Mouse (Mus musculus): ENCODE results near the gene Cd19.

Gene Cd19

DNA sequence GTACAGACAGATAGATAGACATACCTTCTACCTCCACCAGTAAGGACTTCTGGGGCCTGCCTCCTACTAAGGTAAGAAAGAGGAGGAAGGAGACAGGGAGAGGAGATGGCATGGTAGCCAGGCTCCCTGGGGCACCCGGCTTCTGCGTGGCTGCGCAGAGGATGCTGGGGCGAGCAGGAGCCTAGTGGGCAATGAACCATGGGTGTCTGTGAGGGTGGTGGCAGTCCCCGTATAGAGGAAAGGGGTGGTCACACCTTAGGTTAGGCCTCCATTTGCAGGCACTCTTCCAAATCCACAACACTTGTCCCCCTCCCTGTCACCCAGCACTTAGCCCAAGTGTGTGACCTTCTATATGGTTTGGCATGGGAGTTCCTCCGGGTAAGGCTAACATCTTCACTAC is at the start of gene Cd19:
Gene Cd19 (minus strand): TSS at position 165 of the 400 bp plus-strand sequence.
- peak; percentile 73 to 75 for DNase-seq

DNA sequence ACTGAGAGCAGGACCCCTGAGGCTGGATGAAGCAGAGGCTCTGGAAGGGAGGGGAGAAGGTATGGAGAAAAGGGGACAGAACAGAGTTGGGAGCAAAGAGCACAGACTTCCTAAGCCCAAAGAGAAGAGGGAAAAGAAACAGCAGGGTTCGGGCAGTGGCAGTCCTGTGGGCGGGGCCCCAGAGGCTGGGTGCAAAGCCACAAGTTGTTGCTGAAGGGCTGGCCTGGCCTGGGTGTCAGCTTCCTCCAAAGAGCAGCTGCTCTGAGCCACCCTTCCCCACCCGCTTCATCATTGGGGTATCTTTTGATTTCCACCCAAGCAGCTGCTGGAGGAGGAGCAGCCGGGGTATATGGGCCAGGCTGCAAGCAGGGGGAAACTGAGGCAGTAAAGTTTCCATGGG is 49.4 kb upstream of the Cd19 start:
- no peak for DNase-seq

DNA sequence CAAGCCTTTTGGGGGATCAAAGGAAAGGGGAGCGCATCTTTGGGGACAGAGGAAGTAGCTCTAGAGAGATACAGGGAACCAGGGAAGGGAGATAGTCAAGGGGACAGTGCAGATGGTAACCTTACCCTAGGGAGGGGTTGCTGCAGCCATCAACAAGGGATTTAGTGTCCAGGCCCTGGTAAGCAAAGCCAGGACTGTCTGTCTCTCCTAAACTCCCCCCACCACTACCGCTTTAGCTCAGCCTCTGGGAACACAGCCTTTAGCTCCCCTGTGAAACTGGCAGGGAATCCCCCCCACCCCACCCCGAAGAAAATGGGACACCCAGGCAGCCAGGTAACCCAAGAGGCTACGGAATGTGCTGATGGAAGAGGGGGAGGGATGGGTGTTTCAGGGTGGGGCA is 48.9 kb upstream of the Cd19 start:
- DNase-seq = no peak

- no peak for DNase-seq
These were observed 48.3 kb upstream of the Cd19 start, which contains the start of gene Atp2a1 for GRCm38 (mm10) chr7:126463004-126463403. Gene Atp2a1, minus strand, starts transcription at chr7:126463108.

- DNase-seq = no peak
These were observed 46.9 kb upstream of the Cd19 start for GRCm38 (mm10) chr7:126461626-126462025.

DNA sequence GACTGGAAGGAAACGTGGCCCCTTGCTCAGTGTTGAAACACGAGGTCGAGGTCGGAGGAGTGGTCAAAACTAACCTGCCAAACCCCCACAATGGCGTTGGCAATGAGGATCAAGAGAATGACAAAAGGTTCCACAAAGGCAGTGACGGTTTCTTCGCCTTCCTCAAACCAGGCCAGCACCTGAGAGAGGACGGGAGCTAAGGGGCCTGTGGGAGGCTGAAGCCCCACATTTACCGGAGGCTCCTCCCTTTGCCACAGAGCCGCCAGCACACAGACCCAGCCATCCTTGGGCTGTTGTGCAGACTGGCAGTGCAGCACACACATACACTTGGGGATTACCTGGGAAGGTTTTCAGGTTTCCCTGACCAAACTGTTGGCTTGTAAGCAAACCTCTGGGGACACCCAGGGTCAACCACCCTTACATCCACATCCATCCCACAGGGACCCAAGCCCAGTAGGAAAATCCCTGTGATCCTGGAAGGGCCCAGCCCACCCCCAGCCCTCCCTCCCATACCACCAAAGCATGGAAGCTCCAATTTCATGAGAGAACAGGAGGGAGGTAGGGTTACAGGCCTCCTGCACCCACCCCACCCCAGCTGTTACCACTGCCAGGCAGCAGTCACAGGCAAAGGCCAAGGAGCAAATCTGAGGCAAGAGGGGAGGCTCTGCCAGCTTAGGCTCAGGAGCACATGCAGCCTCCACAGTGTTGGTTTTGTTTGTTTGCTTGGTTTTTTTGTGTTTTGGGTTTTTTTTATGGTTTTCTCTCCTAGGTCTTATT is 46.1 kb upstream of the Cd19 start:
- no peak for DNase-seq

DNA sequence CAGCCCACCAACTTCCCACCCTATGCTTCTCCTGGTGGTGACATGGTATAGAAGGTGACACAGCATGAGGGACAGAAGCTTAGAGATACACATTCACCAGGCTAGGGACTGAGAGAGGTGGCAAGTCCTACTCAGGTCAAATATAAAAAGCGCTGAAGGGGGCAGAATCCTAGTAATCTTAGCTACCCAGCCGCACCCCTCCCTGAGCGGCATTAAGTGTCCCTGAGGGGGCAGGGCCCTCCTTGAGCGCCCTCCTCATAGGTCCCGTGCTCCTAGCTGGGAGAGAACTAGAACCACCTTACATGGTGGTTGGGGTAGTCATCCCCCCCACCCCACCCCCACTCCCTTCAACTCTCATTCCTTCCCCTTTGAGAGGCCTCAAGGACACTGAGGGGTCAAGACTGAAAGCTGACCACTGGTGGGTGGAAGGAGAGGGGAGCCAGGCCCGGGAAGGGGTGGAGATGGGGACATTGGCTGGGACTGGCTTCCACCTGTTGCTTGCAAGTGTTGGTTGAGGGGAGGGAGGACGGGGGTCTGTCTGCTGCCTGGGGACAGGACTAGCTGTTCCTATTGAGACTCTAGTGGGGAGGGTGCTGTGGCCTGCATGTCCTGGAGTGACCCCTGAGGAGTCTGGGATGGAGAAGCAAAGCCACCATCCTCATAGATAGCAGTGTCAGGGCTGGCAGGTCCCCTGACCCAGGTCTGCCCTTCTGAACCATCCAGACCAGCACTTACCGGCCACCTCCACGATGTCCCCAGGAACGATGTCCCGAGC is 44.3 kb upstream of the Cd19 start:
- no peak for DNase-seq

- DNase-seq = no peak
These were observed 43.5 kb upstream of the Cd19 start for GRCm38 (mm10) chr7:126458225-126458624.

DNA sequence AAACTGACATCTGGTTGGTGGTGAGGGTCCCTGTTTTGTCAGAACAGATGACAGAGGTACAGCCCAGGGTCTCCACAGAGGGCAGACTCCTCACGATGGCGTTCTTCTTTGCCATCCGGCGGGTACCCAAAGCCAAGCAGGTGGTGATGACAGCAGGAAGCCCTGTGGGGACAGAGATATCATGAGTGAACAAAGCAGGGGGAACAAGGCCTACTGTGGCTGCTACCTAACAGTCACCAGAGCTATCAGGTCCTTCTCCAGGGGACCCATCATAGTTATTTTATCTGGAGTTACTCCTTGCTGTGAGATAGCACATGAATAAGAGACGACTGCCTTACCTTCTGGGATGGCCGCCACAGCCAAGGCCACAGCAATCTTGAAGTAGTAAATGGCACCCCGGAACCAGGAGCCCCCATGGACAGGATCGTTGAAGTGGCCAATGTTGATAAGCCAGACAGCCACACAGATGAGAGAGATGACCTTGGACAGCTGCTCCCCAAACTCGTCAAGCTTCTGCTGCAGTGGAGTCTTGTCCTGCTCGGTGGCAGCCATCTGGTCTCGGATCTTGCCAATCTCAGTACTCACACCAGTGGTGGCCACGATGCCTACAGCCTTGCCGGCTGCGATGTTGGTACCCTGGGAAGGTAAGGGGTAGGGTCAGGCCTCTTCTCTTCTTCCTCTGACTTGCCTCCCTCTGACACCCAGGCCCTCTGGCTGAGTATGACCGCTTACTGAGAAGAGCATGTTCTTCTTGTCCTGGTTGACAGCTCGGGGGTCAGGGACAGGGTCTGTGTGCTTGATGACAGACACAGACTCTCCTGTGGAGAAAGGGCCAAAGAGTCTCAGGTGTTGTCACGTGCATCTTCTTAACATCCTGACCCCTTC is 41.9 kb upstream of the Cd19 start:
- no peak for DNase-seq

DNA sequence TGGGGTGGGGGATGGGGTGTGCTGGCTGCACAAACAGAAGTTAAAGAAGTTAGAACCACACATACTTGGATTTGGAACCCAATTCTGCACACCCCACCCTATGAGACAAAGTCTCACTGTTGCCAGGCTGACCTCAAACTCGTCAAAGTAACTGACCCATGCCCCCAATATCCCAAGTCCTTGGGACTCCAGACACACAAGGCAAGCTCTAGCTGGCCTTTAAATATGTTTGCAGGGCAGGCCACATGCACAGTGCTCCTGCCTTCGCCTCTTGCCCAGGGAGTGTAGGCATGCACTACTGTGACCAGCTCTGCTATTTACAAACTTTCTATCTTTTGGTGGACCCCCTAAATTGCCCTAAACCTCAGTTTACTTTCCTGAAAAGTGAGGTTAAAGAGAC is 40.6 kb upstream of the Cd19 start:
- DNase-seq = no peak

- no peak for DNase-seq
These were observed 39.2 kb upstream of the Cd19 start for GRCm38 (mm10) chr7:126453861-126454260.

DNA sequence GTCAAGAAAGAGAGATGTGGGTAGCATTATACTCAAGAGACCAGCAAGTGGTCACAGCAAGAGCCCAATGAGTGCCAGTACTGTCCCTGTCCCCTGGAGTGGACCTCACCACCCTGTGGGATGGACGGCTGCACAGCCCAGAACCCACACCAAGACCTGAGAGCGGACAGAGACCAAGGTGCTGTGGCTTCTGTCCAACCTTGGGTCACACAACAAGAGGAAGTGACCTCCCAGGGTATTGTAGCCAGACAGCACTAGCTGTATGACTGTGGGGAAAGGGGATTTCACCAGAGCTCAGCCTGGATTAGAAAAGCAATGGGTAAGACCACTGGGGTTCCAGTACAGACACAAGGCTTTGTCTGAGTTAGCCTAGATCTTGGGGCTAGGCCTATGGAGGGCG is 37.6 kb upstream of the Cd19 start:
- no peak for DNase-seq

- no peak for DNase-seq
These were observed 36.0 kb upstream of the Cd19 start for GRCm38 (mm10) chr7:126450641-126451040.

DNA sequence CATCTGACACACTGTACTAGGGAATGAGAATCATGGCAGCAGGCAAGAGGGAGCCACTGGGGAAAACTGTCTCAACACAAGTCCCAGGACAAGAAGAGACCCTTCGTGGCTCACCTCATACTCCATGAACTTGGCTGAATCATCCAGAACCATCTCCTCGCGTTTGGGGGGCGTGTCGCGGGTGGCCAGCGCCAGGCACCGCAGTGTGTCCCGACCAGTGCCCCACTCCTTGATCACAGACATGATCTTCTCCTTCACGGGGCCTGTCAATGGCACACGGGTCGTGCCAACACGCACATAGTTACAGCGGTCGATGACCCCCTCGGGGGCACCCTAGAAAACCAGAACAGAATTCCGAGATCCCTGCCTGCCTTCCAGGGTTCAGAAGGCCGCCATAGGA is 35.3 kb upstream of the Cd19 start:
- no peak for DNase-seq

DNA sequence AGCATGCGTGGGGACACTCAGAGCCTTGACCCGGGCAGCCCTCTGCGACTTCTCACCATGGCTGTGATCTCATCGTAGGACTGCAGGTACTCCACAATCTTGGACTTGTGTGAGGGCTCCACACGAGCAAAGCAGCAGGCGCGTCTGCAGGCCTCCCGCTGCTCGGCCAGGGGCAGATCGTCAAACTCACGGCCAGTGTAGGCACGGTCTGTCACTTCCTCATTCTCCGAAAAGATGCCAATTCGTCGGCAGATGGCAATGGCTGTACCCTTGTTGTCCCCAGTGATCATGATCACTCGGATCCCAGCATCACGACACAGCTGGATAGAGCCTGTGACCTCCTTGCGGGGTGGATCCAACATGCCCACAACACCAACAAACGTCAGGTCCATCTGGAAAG is 33.8 kb upstream of the Cd19 start:
- DNase-seq = no peak

DNA sequence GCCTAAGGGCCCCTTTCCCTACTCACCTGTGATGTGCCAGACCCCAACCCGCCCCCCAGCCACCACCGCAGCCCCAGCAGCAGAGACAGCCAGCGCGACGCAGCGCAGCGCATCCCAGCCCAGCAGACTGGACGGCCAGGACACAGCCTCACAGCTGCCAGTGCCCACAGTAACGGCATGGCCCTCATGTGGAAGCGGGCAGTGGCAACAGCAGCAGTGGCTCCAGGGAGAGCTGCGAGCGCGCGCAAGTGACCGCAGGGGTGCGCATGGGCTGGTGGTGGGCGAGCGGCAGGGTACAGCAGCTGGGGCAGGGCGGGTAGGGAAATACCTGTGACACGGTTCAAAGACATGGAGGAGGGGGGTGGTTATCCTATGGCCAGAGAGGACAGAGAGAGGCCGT is 31.5 kb upstream of the Cd19 start:
- DNase-seq = no peak

DNA sequence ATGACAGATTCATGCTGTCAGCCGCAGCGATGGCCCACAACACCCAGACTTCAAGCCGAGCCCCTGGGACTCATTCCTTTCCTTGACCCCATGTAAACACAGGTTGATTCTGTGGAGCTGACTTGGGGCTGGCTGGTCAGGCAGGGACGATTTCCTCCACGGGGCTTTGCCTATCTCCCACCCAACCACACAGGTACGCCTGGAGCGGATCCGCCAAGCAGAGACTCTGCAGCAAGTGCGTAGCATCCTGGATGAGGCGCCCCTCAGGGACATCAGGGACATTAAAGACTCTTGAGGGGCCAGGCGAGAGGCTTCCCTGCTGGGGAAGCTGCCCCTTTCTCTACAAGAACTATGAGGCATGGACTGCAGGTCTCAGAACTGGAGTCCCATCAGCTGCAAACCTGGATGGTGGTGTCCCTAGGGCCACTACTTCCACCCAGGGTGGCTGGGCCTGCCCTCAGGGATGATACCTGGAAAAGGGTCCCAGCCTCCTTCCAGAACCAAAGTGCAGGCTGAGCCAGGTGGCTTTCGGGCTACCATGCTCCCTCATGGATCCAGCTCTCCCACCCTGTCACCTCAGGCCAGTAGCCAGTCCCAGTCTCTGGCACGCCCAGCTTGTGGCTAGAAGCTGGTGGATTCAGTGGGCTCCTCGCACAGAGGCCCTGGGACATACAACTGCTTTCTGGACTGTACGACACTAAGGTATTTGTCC is 30.6 kb upstream of the Cd19 start:
- DNase-seq = no peak

DNA sequence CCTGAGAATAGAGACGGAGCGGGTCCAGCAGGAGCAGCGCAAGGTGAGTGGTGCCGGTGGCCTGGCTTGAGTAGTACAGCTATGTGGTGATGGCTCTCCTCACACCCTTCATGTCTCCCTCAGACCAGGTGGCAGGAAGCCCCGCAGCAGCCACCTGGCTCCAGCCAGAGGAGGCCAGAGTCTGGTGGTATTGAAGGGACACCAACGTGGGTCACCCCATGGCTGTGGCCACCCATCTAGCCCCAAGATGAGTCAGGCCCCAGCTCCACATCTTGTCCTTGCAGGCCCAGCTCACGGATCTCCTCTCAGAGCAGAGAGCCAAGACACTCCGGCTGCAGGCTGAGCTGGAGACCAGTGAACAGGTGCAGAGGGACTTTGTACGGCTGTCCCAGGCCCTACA is 29.8 kb upstream of the Cd19 start:
- no peak for DNase-seq

DNA sequence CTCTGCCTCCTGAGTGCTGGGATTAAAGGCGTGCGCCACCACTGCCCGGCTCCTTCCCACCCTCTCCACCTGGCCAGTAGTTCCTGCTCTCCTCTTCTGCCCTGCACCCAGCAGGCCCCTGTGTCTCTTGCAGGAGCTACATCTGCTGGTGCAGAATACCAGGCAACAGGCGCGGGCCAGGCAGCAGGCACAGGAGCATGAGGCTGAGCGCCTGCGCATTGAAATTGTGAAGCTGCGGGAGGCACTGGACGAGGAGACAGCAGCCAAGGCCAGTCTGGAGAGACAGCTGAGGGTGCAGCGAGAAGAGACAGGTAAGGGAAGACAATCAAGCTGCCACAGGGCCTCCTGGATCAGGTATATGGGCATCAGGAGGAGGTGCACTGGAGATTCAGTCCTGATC is 29.3 kb upstream of the Cd19 start:
- DNase-seq = no peak

GRCm38 (mm10) chr7:126440134-126440533 is 25.4 kb upstream of the Cd19 start:
- DNase-seq = no peak

DNA sequence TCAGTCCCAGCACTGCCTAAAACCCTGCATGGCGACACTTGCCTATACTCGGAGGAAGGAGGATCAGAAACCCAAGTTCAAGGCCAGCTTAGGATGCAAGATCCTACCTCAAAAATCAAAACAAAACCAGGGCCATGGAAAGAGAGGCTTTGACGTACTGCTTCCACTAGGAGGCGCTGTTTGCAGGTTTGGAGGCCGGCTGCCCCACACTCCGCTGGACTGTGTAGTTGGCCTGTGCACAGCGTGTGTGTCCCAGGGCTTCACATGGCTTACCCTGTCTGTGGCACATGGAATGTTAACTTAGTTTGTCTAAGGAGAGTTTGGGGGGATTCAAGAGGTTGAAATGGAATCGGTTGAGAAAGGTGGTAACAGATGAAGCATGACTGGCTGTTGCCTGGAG is 22.2 kb upstream of the Cd19 start:
- DNase-seq = peak; percentile 80 to 81

DNA sequence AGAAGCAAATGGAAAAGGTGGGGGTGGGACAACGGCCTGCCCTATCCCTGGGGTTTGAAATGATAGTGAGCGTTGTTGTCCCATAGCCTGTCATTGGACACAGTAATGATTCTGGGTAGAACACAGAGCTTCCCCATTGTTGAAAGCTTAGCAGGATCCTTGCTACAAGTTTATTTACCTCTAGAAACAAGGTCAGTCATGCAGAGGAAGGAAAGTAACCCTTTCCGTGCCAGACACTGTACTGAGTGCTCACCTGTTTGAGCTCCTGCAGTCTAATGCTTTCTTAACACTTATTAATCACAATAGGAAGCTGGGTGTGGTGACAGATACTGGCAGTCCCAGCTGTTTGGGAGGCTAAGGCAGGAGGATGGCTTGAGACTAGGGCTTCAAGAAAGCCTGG is 21.1 kb upstream of the Cd19 start:
- no peak for DNase-seq

DNA sequence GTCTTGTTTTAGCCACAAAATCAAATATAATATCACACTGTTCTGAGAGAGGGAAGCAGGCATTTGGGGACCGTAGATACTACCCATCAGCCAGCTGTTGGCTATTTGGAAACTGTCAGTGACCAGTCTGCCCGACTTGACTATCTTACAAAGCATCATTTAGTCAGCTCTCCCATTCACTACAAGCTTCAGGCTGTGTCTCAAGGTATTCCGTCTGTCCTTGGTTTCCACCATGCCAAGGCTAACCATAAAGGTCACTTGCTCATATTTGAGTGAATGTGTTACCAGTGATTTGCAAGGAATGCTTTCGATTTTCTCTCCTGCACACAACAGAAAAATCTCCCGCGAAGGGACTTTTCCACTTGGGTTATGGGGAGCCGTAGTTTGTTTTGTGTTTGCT is 20.0 kb upstream of the Cd19 start:
- DNase-seq = no peak
